Mouse (Mus musculus): Measurements from ENCODE around the gene Gm2115. TPM values are rescaled to one million over a fixed set of nuclear protein-coding genes. Genes with fewer than 3 reads are reported as not detected.

The Gm2115 gene
- total RNA-seq, 1 experiment: 0.36 TPM

DNA sequence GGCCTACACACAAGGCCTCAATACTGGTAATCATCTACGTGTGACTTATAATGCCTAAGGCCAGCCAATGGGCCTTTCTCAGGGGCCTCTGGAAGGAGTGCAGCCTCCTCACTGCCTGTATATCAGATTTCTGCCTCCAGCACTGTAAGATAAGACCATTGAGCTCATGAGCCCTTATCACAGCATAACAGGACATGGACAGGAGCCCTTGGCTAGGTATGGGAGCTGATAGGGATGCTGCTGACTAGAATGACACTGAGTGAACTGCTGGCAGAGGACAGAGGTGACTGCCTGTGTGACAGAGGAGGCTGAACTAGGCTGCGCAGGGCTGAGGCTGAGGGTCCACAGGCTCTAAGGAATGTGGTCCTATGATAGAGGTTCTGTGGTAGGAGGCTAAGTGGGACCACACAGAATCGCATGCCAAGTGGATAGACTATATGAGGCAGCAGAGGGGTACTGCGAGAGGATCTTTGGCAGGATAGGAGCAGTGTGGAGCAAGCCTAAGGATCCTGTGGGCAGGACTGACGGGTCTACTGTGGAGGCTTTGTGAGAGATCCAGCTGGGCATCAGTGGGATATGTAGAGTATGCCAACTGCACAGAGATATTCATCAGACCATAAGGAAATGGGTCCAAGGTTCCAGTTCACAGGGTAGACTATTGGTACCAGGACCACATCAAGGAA, 58.5 kb downstream of the Gm2115 start:
- no peak for TF ChIP-seq ZNF384 (IDR thresholded peaks at IDR 0.05; ENCODE audit: low read depth, low read length)
- no peak for TF ChIP-seq CHD2 (IDR thresholded peaks at IDR 0.05; ENCODE audit: low read depth, low read length)
- TF ChIP-seq HCFC1 (IDR thresholded peaks at IDR 0.05; ENCODE audit: borderline replicate concordance, insufficient read depth, low read length): no peak
- Histone ChIP-seq H3K9ac (ENCODE audit: insufficient read depth, low read depth, low read length, poor library complexity, severe bottlenecking) (no peak overlapping the region), H3K4me1 (ENCODE audit: control insufficient read depth in 2 of 2, insufficient read depth in 2 of 2, low read length in 2 of 2, poor library complexity in 1 of 2) (no peaks in the 10 kb centered on the region), H3K4me3 (ENCODE audit: insufficient read depth in 1 of 2, low read depth in 1 of 2, low read length in 2 of 2, poor library complexity in 1 of 2, severe bottlenecking in 1 of 2) (no peak overlapping the region), H3K36me3 (ENCODE audit: control insufficient read depth, insufficient read depth, low read length, poor library complexity, severe bottlenecking) (no peaks in the 10 kb centered on the region), H3K27ac (ENCODE audit: insufficient read depth, low read depth, low read length, poor library complexity, severe bottlenecking) (no peak overlapping the region), H3K9me3 (ENCODE audit: control insufficient read depth, insufficient read depth, low read depth, low read length) (no peaks in the 10 kb centered on the region)
- in situ Hi-C loops (cut with MboI; ENCODE audit: low sequenced_read_pairs in 2 of 2, unreplicated experiment in 2 of 2): no loop called here
- DNase-seq (ENCODE audit: low read depth, low spot score): no peak

DNA sequence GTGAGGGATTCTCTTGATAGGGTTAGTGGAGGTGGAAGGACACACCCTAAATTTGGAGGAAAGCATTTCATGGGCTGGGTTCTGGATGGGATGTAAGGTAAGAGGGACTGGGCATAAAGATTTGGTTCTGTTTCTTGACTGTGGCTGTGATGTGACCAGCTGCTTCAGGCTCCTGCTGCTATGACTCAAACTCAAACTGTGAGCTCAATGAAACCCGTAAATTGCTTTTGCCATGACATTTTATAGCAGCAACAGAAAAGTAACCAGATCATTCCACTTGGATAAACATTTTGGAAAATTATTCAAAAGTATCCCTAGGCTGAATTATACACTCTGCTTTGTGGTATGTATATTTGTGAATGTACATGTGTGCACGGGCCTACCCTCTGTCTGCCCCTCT, 61.9 kb downstream of the Gm2115 start:
- DNase-seq (ENCODE audit: low read depth, low spot score): no peak
- in situ Hi-C loops (cut with MboI; ENCODE audit: low sequenced_read_pairs in 2 of 2, unreplicated experiment in 2 of 2): no loop called here
- no peaks in the 10 kb centered on the region for H3K4me1 ChIP-seq (ENCODE audit: control insufficient read depth in 2 of 2, insufficient read depth in 2 of 2, low read length in 2 of 2, poor library complexity in 1 of 2)
- H3K9ac ChIP-seq (ENCODE audit: insufficient read depth, low read depth, low read length, poor library complexity, severe bottlenecking): no peak overlapping the region
- no peak overlapping the region for H3K4me3 ChIP-seq (ENCODE audit: insufficient read depth in 1 of 2, low read depth in 1 of 2, low read length in 2 of 2, poor library complexity in 1 of 2, severe bottlenecking in 1 of 2)
- TF ChIP-seq CHD2 (IDR thresholded peaks at IDR 0.05; ENCODE audit: low read depth, low read length): no peak
- TF ChIP-seq MAFK (IDR thresholded peaks at IDR 0.05; ENCODE audit: insufficient read depth, low read depth, low read length): no peak
- no peak for TF ChIP-seq HCFC1 (IDR thresholded peaks at IDR 0.05; ENCODE audit: borderline replicate concordance, insufficient read depth, low read length)
- no peak for TF ChIP-seq ZC3H11A (IDR thresholded peaks at IDR 0.05; ENCODE audit: borderline replicate concordance, low read depth, low read length)
- TF ChIP-seq ZNF384 (IDR thresholded peaks at IDR 0.05; ENCODE audit: low read depth, low read length): no peak
- peaks cover 3% of the 10 kb centered on the region; the same call in 1 of the 2 replicates for H3K36me3 ChIP-seq (ENCODE audit: control insufficient read depth, insufficient read depth, low read length, poor library complexity, severe bottlenecking)
- H3K27ac ChIP-seq (ENCODE audit: insufficient read depth, low read depth, low read length, poor library complexity, severe bottlenecking): no peak overlapping the region
- H3K9me3 ChIP-seq (ENCODE audit: control insufficient read depth, insufficient read depth, low read depth, low read length): no peaks in the 10 kb centered on the region

DNA sequence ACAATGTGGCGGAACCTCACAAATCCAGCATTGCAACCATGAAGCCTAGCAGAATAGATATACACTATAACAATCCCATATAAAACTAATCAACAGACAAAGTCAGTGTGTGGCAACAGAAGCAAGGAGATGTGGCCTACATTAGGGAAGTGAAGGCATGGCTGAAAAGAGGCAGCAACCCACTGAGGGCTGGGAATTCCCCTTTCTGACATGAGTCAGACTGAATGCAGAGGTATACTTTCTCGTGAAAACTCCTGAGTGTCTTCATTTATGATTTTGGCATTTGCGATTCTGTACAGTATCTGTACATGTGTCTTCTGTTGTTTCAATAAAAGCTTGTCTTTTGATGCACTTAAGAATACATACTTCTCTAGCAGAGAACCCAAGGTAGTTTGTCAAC, 62.6 kb downstream of the Gm2115 start:
- H3K4me3 ChIP-seq (ENCODE audit: insufficient read depth in 1 of 2, low read depth in 1 of 2, low read length in 2 of 2, poor library complexity in 1 of 2, severe bottlenecking in 1 of 2): no peak overlapping the region
- no peak for DNase-seq (ENCODE audit: low read depth, low spot score)
- in situ Hi-C loops (cut with MboI; ENCODE audit: low sequenced_read_pairs in 2 of 2, unreplicated experiment in 2 of 2): no loop called here
- no peak for TF ChIP-seq ZC3H11A (IDR thresholded peaks at IDR 0.05; ENCODE audit: borderline replicate concordance, low read depth, low read length)
- no peak for TF ChIP-seq ZNF384 (IDR thresholded peaks at IDR 0.05; ENCODE audit: low read depth, low read length)
- no peak for TF ChIP-seq MAFK (IDR thresholded peaks at IDR 0.05; ENCODE audit: insufficient read depth, low read depth, low read length)
- no peak for TF ChIP-seq HCFC1 (IDR thresholded peaks at IDR 0.05; ENCODE audit: borderline replicate concordance, insufficient read depth, low read length)
- H3K4me1 ChIP-seq (ENCODE audit: control insufficient read depth in 2 of 2, insufficient read depth in 2 of 2, low read length in 2 of 2, poor library complexity in 1 of 2): no peaks in the 10 kb centered on the region
- no peaks in the 10 kb centered on the region for H3K9me3 ChIP-seq (ENCODE audit: control insufficient read depth, insufficient read depth, low read depth, low read length)
- H3K27ac ChIP-seq (ENCODE audit: insufficient read depth, low read depth, low read length, poor library complexity, severe bottlenecking): no peak overlapping the region
- peaks cover 3% of the 10 kb centered on the region; the same call in 1 of the 2 replicates for H3K36me3 ChIP-seq (ENCODE audit: control insufficient read depth, insufficient read depth, low read length, poor library complexity, severe bottlenecking)
- no peak overlapping the region for H3K9ac ChIP-seq (ENCODE audit: insufficient read depth, low read depth, low read length, poor library complexity, severe bottlenecking)

DNA sequence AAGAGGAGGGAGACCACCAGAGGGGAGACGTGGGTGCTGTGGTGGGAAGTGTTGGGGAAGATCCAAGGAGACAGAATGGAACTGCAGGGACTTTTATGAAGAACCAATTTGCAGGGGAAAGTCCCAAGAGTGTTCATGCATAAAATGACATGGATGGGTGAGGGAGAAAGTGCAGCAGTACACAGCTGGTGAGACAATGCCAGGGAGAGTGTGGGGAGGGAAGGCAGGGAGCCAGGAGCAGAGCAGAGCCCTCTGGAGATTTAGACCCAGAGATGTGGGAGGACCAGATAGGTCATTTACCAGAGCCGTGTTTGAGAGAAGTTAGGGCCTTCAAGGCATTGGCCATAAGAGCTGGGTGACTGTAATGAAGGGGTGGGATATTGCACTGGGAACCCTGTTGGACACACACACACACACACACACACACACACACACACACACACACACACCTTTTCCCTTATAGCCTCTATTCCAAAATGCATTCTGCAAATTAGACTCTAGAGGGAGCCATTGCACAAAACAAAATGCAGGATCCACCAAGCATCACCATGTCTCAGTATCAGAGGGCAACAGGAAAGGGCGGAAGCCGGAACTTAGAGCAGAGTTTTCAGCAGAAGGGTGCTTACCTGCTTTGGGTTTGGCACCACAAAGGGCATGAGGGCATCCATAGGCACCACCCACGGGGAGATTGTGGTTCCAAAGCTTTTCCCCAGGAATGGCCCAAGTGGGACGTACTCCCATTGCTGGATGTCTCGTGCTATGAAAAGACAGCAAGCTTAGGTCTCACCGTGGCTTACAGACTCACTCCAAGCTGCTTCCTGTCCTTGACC, 65.5 kb downstream of the Gm2115 start:
- DNase-seq (ENCODE audit: low read depth, low spot score): peak; percentile 47
- in situ Hi-C loops (cut with MboI; ENCODE audit: low sequenced_read_pairs in 2 of 2, unreplicated experiment in 2 of 2): no loop called here
- H3K4me3 ChIP-seq (ENCODE audit: insufficient read depth in 1 of 2, low read depth in 1 of 2, low read length in 2 of 2, poor library complexity in 1 of 2, severe bottlenecking in 1 of 2): no peak overlapping the region
- TF ChIP-seq ZNF384 (IDR thresholded peaks at IDR 0.05; ENCODE audit: low read depth, low read length) (no peak), ZC3H11A (IDR thresholded peaks at IDR 0.05; ENCODE audit: borderline replicate concordance, low read depth, low read length) (peak; percentile 53; the same call in 1 of the 2 replicates)
- H3K4me1 ChIP-seq (ENCODE audit: control insufficient read depth in 2 of 2, insufficient read depth in 2 of 2, low read length in 2 of 2, poor library complexity in 1 of 2): no peaks in the 10 kb centered on the region
- H3K9ac ChIP-seq (ENCODE audit: insufficient read depth, low read depth, low read length, poor library complexity, severe bottlenecking): no peak overlapping the region
- H3K36me3 ChIP-seq (ENCODE audit: control insufficient read depth, insufficient read depth, low read length, poor library complexity, severe bottlenecking): peaks cover 3% of the 10 kb centered on the region; the same call in 1 of the 2 replicates
- no peaks in the 10 kb centered on the region for H3K9me3 ChIP-seq (ENCODE audit: control insufficient read depth, insufficient read depth, low read depth, low read length)
- no peak overlapping the region for H3K27ac ChIP-seq (ENCODE audit: insufficient read depth, low read depth, low read length, poor library complexity, severe bottlenecking)

Measured in ES-E14 (cell line).